Mouse (Mus musculus): ENCODE data around the gene Srsf11.

GRCm38 (mm10) chr3:158075004-158075403, 38.6 kb upstream of the Srsf11 start:
- TF ChIP-seq CTCF (IDR thresholded peaks at IDR 0.05; ENCODE audit: low read depth) (no peak), EP300 (IDR thresholded peaks at IDR 0.05; ENCODE audit: low read depth) (no peak)

Measured in heart, postnatal 0 days (tissue).